Mouse (Mus musculus): ENCODE data around the gene Col15a1. TPM values are rescaled to one million over a fixed set of nuclear protein-coding genes. Genes with fewer than 3 reads are reported as not detected.
A peak's percentile ranks its signal among the peaks of the same experiment; 100 is the strongest.

Gene Col15a1
- polyA plus RNA-seq, 1 experiment from 2014 or later, result 3.1 TPM

DNA sequence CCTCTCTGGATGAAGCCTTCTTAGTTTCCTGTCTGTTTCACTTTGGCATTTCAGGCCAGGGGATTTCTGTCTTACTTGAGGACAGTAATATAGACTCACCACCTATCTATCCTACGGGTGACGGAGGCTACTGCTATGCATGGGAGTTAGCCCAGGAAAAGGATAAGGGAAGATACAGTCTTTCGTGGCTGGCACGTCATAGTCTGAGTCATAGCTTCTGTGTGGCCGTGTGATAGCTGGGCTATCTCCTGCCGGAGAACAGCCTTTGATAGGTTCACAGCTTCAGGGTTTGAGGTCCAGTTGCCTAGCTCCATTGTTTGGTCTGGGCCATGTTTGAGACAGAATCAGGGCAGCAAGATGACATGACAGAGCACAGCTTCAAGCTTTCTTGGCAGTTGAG is 70.4 kb downstream of the Col15a1 start:
- WGBS, result 95% methylated on average over 6 of the region's 6 CpGs

DNA sequence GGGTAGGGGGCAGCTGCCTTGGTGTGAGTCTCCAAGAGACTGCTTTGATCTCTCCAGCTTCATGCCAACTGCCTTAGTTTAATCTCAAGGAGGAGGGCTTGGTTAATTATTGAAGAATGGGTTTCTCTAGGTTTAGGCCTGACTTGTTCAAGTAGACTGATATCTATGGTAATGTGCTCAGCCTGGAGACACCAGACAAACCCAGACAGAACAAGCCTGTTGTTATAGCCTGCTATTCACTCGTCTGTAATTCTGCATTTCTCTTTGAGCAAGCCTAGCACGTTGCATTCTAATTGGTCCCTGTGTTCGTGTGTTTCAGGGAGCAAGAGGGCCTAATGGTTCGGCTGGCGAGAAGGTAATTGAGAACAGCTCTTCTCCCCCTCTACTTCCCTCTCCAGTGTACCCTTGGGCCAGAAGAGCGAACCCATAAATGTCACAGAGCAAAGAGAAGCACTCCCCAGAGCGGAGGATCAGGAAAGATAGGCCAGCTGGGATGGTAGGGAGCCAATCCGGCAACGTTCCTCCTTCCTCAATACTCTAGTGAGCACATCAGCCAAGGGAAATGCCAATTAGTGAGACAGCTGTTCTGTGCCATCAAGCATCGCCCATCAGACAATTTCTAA is 71.2 kb downstream of the Col15a1 start:
- H3K9ac ChIP-seq (replicated peaks), result no peak overlapping the region
- H3K4me3 ChIP-seq, result no peak overlapping the region
- WGBS, result 35% methylated on average over 10 of the region's 10 CpGs
- H3K36me3 ChIP-seq, result no peaks in the 10 kb centered on the region
- no peaks in the 10 kb centered on the region for H3K27me3 ChIP-seq
- ATAC-seq (replicated peaks), result no peak
- H3K9me3 ChIP-seq, result no peaks in the 10 kb centered on the region
- no peak overlapping the region for H3K4me2 ChIP-seq (replicated peaks)
- H3K4me1 ChIP-seq, result peaks cover 3% of the 10 kb centered on the region; the same call in 1 of the 2 replicates
- no peak overlapping the region for H3K27ac ChIP-seq (replicated peaks)

More for the DNA sequence above, 70.4 kb downstream of the Col15a1 start:
- H3K27ac ChIP-seq (replicated peaks), result no peak overlapping the region
- no peak overlapping the region for H3K4me2 ChIP-seq (replicated peaks)
- H3K9ac ChIP-seq (replicated peaks), result no peak overlapping the region
- H3K4me1 ChIP-seq, result peaks cover 3% of the 10 kb centered on the region; the same call in 1 of the 2 replicates
- no peaks in the 10 kb centered on the region for H3K9me3 ChIP-seq
- H3K27me3 ChIP-seq, result no peaks in the 10 kb centered on the region
- ATAC-seq (replicated peaks), result no peak
- no peak overlapping the region for H3K4me3 ChIP-seq
- H3K36me3 ChIP-seq, result no peaks in the 10 kb centered on the region

GRCm38 (mm10) chr4:47280126-47280525 is 72.2 kb downstream of the Col15a1 start:
- Histone ChIP-seq H3K4me2 (replicated peaks) (no peak overlapping the region), H3K9me3 (no peaks in the 10 kb centered on the region), H3K27me3 (no peaks in the 10 kb centered on the region), H3K4me1 (peaks cover 6% of the 10 kb centered on the region; the same call in 1 of the 2 replicates), H3K27ac (replicated peaks) (no peak overlapping the region), H3K36me3 (no peaks in the 10 kb centered on the region), H3K9ac (replicated peaks) (no peak overlapping the region), H3K4me3 (no peak overlapping the region)
- 90% methylated on average over 5 of the region's 5 CpGs for WGBS
- no peak for ATAC-seq (replicated peaks)

- 60% methylated on average over 6 of the region's 6 CpGs for WGBS
- Histone ChIP-seq H3K4me3 (no peak overlapping the region), H3K27ac (replicated peaks) (peak overlapping the region; percentile 75), H3K9me3 (no peaks in the 10 kb centered on the region), H3K4me1 (peaks cover 6% of the 10 kb centered on the region; the same call in 1 of the 2 replicates), H3K36me3 (no peaks in the 10 kb centered on the region), H3K9ac (replicated peaks) (no peak overlapping the region), H3K27me3 (no peaks in the 10 kb centered on the region), H3K4me2 (replicated peaks) (no peak overlapping the region)
- peak; percentile 65; the same call in 1 of the 2 replicates for ATAC-seq (replicated peaks)
Measured at GRCm38 (mm10) chr4:47281920-47282682, 74.1 kb downstream of the Col15a1 start.

DNA sequence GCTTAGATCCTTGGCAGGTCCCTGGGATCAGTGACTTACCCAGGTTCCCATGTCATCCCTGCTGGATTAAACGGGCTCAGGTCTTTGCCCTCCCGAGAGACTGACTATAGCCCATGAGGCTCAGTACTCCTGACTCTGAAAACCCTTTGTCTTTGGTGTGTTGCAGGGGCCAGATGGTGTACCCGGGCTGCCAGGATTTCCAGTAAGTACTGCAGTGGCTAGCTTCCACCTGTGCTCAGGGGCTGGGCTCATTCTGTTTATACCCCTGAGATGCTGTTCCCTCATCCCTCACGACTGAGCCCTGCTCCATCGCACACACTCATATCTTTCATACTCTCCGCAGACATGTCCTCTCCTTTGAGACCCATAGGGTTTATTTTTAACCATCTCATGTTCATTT is 76.3 kb downstream of the Col15a1 start:
- peaks cover 4% of the 10 kb centered on the region; the same call in 1 of the 2 replicates for H3K4me1 ChIP-seq
- H3K27me3 ChIP-seq, result no peaks in the 10 kb centered on the region
- H3K27ac ChIP-seq (replicated peaks), result no peak overlapping the region
- WGBS, result 69% methylated on average over 6 of the region's 6 CpGs
- no peak overlapping the region for H3K4me2 ChIP-seq (replicated peaks)
- no peak overlapping the region for H3K9ac ChIP-seq (replicated peaks)
- H3K36me3 ChIP-seq, result no peaks in the 10 kb centered on the region
- no peaks in the 10 kb centered on the region for H3K9me3 ChIP-seq
- H3K4me3 ChIP-seq, result no peak overlapping the region
- ATAC-seq (replicated peaks), result no peak

- no peak overlapping the region for H3K9ac ChIP-seq (replicated peaks)
- no peak overlapping the region for H3K27ac ChIP-seq (replicated peaks)
- H3K27me3 ChIP-seq, result no peaks in the 10 kb centered on the region
- H3K4me1 ChIP-seq, result peaks cover 3% of the 10 kb centered on the region; the same call in 1 of the 2 replicates
- H3K4me3 ChIP-seq, result no peak overlapping the region
- H3K36me3 ChIP-seq, result no peaks in the 10 kb centered on the region
- ATAC-seq (replicated peaks), result no peak
- no peak overlapping the region for H3K4me2 ChIP-seq (replicated peaks)
- 66% methylated on average over 9 of the region's 9 CpGs for WGBS
- H3K9me3 ChIP-seq, result no peaks in the 10 kb centered on the region
Measured at GRCm38 (mm10) chr4:47284874-47285273, 76.9 kb downstream of the Col15a1 start.

GRCm38 (mm10) chr4:47286599-47287147 is 78.7 kb downstream of the Col15a1 start:
- Histone ChIP-seq H3K9ac (replicated peaks) (no peak overlapping the region), H3K4me3 (no peak overlapping the region), H3K9me3 (no peaks in the 10 kb centered on the region), H3K4me1 (peaks cover 3% of the 10 kb centered on the region; the same call in 1 of the 2 replicates), H3K4me2 (replicated peaks) (no peak overlapping the region), H3K27ac (replicated peaks) (no peak overlapping the region), H3K27me3 (no peaks in the 10 kb centered on the region), H3K36me3 (no peaks in the 10 kb centered on the region)
- WGBS, result 92% methylated on average over 3 of the region's 3 CpGs
- no peak for ATAC-seq (replicated peaks)

DNA sequence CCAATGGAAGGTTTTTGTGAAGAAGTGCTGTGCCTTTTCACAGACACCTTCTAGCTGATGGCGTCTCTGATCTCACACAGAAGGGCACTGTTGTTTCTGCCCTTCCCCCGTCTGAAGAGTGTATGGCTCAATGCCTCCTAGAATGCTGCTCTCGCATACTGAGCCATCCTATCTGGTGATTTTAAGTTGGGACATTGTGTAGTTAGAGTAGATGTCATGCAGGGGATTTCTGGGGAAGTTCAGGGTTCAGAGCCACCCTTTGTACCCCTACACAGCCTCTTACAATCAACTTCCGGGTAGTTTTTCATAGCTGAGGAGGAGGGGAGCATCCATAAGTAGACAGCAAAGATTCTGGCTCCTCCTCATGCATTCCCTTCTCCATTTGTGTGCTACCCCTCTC is 79.5 kb downstream of the Col15a1 start:
- H3K27me3 ChIP-seq, result no peaks in the 10 kb centered on the region
- WGBS, result 61% methylated on average over 4 of the region's 4 CpGs
- H3K4me1 ChIP-seq, result peaks cover 3% of the 10 kb centered on the region; the same call in 1 of the 2 replicates
- no peak overlapping the region for H3K4me3 ChIP-seq
- no peak for ATAC-seq (replicated peaks)
- H3K9me3 ChIP-seq, result no peaks in the 10 kb centered on the region
- no peaks in the 10 kb centered on the region for H3K36me3 ChIP-seq
- H3K9ac ChIP-seq (replicated peaks), result no peak overlapping the region
- H3K27ac ChIP-seq (replicated peaks), result no peak overlapping the region
- H3K4me2 ChIP-seq (replicated peaks), result no peak overlapping the region

- Histone ChIP-seq H3K4me2 (replicated peaks) (no peak overlapping the region), H3K9me3 (no peaks in the 10 kb centered on the region), H3K27ac (replicated peaks) (no peak overlapping the region), H3K9ac (replicated peaks) (no peak overlapping the region), H3K27me3 (no peaks in the 10 kb centered on the region), H3K36me3 (no peaks in the 10 kb centered on the region), H3K4me1 (peaks cover 3% of the 10 kb centered on the region; the same call in 1 of the 2 replicates), H3K4me3 (no peak overlapping the region)
- WGBS, result 37% methylated on average over 4 of the region's 4 CpGs
- no peak for ATAC-seq (replicated peaks)
Measured at GRCm38 (mm10) chr4:47288306-47288705, 80.3 kb downstream of the Col15a1 start.

DNA sequence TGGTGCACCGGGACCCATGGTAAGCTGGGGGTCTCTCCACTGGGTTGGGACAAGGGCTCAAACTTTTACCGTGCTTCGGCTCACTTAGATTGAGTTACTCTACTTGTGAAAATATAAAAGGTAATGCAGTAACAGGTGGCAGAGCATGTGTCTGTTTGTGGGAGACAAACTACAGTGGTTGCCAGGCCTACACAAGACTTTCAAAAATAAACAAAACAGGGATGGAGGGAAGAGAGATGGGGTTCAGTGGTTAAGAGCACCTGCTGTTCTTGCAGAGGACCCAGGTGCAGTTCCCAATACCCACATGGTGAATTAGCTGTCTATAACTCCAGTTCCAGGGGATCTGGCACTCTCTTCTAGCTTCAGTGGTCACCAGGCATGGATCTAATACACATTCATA is 81.6 kb downstream of the Col15a1 start:
- H3K9ac ChIP-seq (replicated peaks), result no peak overlapping the region
- H3K27ac ChIP-seq (replicated peaks), result no peak overlapping the region
- ATAC-seq (replicated peaks), result no peak
- H3K27me3 ChIP-seq, result no peaks in the 10 kb centered on the region
- no peak overlapping the region for H3K4me3 ChIP-seq
- H3K36me3 ChIP-seq, result no peaks in the 10 kb centered on the region
- H3K4me2 ChIP-seq (replicated peaks), result no peak overlapping the region
- no peaks in the 10 kb centered on the region for H3K9me3 ChIP-seq
- H3K4me1 ChIP-seq, result peaks cover 11% of the 10 kb centered on the region
- WGBS, result 94% methylated on average over 3 of the region's 3 CpGs

- Histone ChIP-seq H3K36me3 (no peaks in the 10 kb centered on the region), H3K27me3 (no peaks in the 10 kb centered on the region), H3K27ac (replicated peaks) (peak overlapping the region; percentile 53; the same call in 1 of the 2 replicates), H3K4me3 (no peak overlapping the region), H3K9me3 (no peaks in the 10 kb centered on the region), H3K4me1 (peaks cover 8% of the 10 kb centered on the region; the same call in 1 of the 2 replicates), H3K9ac (replicated peaks) (no peak overlapping the region), H3K4me2 (replicated peaks) (no peak overlapping the region)
- 86% methylated on average over 2 of the region's 2 CpGs for WGBS
- no peak for ATAC-seq (replicated peaks)
Measured at GRCm38 (mm10) chr4:47290448-47290847, 82.5 kb downstream of the Col15a1 start.

- no peaks in the 10 kb centered on the region for H3K36me3 ChIP-seq
- WGBS, result 46% methylated on average over 1 of the region's 1 CpGs
- peak overlapping the region; percentile 53 for H3K27ac ChIP-seq (replicated peaks)
- no peaks in the 10 kb centered on the region for H3K9me3 ChIP-seq
- peak; percentile 82 for ATAC-seq (replicated peaks)
- H3K4me3 ChIP-seq, result no peak overlapping the region
- H3K9ac ChIP-seq (replicated peaks), result no peak overlapping the region
- H3K27me3 ChIP-seq, result no peaks in the 10 kb centered on the region
- no peak overlapping the region for H3K4me2 ChIP-seq (replicated peaks)
- H3K4me1 ChIP-seq, result peaks cover 8% of the 10 kb centered on the region; the same call in 1 of the 2 replicates
Measured at GRCm38 (mm10) chr4:47291013-47291412, 83.1 kb downstream of the Col15a1 start.

Measured in forebrain, embryonic 15.5 days (tissue).